Mouse (Mus musculus): Measurements from ENCODE around the gene Rps6ka5.

The Rps6ka5 gene

GRCm38 (mm10) chr12:100527753-100528152, 199.0 kb downstream of the Rps6ka5 start:
- peak; percentile 79 to 86 for DNase-seq

- peak; percentile 58 to 73 for DNase-seq
Measured at GRCm38 (mm10) chr12:100527241-100527640, 199.5 kb downstream of the Rps6ka5 start.

GRCm38 (mm10) chr12:100525939-100526338, 200.8 kb downstream of the Rps6ka5 start:
- no peak for DNase-seq

GRCm38 (mm10) chr12:100520794-100521186, 206.0 kb downstream of the Rps6ka5 start, which contains the start of gene Ttc7b:
Gene Ttc7b (minus strand): TSS chr12:100520826.
- peak; percentile 80 to 86 for DNase-seq

GRCm38 (mm10) chr12:100520077-100520793, 206.5 kb downstream of the Rps6ka5 start:
- DNase-seq = peak; percentile 78 to 84

- DNase-seq = peak; percentile 54 to 59
Measured at GRCm38 (mm10) chr12:100519684-100520076, 207.1 kb downstream of the Rps6ka5 start.

- no peak for DNase-seq
Measured at GRCm38 (mm10) chr12:100517371-100517770, 209.4 kb downstream of the Rps6ka5 start.

- DNase-seq = no peak
Measured at GRCm38 (mm10) chr12:100516161-100516838, 210.5 kb downstream of the Rps6ka5 start.

GRCm38 (mm10) chr12:100515493-100515892, 211.3 kb downstream of the Rps6ka5 start:
- DNase-seq = no peak

- DNase-seq = no peak
Measured at GRCm38 (mm10) chr12:100514611-100515010, 212.2 kb downstream of the Rps6ka5 start.

GRCm38 (mm10) chr12:100513131-100513530, 213.7 kb downstream of the Rps6ka5 start:
- no peak for DNase-seq

- no peak for DNase-seq
Measured at GRCm38 (mm10) chr12:100512641-100513040, 214.1 kb downstream of the Rps6ka5 start.

- no peak for DNase-seq
Measured at GRCm38 (mm10) chr12:100509615-100510282, 217.0 kb downstream of the Rps6ka5 start.

- DNase-seq = no peak
Measured at GRCm38 (mm10) chr12:100508668-100509067, 218.1 kb downstream of the Rps6ka5 start.

- DNase-seq = no peak
Measured at GRCm38 (mm10) chr12:100505484-100505883, 221.3 kb downstream of the Rps6ka5 start.

- DNase-seq = no peak
Measured at GRCm38 (mm10) chr12:100504585-100504984, 222.2 kb downstream of the Rps6ka5 start.

- no peak for DNase-seq
Measured at GRCm38 (mm10) chr12:100503659-100504058, 223.1 kb downstream of the Rps6ka5 start.

- DNase-seq = no peak
Measured at GRCm38 (mm10) chr12:100502544-100502943, 224.2 kb downstream of the Rps6ka5 start.

GRCm38 (mm10) chr12:100501261-100501660, 225.5 kb downstream of the Rps6ka5 start:
- DNase-seq = no peak

GRCm38 (mm10) chr12:100499469-100499868, 227.3 kb downstream of the Rps6ka5 start:
- no peak for DNase-seq

Measured in cerebellum, postnatal 25 days (tissue).